Mouse (Mus musculus) midbrain, embryonic 16.5 days (tissue): ENCODE results near the gene Adam22. TPM values are rescaled to one million over a fixed set of nuclear protein-coding genes. Genes with fewer than 3 reads are reported as not detected.

ENCODE experiments used
- microRNA-seq: library from miRNA; unstranded; fragments of <30 nt; microRNA quantifications from one replicate; pipeline ENCODE4, GENCODE M21; 2017
- polyA plus RNA-seq: library from polyadenylated mRNA; unstranded; fragments of >200 nt; fragmentation: Nextera tagmentation; extraction: Ambion mirVana; gene quantifications from 2 replicates; pipeline ENCODE4 v1.2.1, GENCODE M21; 2015

Adam22 gene
- polyA plus RNA-seq, 1 experiment from 2014 or later = 49.5 TPM

Small RNA genes lying within 50 kb of the gene (microRNA-seq; reads per million reads assigned to microRNA genes)
- not detected for gene Gm24196

Other genes starting within 250 kb of the Adam22 start
- 7.0 and 11.2 TPM in 2 replicates for gene Dbf4, start 54.6 kb upstream of the Adam22 start, polyA plus RNA-seq
- gene Slc25a40, start 54.7 kb upstream of the Adam22 start, polyA plus RNA-seq = 8.9 and 9.5 TPM in 2 replicates